Mouse (Mus musculus) inflammation-experienced regulatory T-cells, adult 16 weeks (primary cell): ENCODE measurements around the gene Eno1. TPM values are rescaled to one million over a fixed set of nuclear protein-coding genes. Genes with fewer than 3 reads are reported as not detected.

Source experiments
- polyA plus RNA-seq: library from polyadenylated mRNA; unstranded; fragments of 100-300 nt; shearing (Covaris generic); gene quantifications from one replicate; pipeline ENCODE4 v1.2.1, GENCODE M21; 2017

Gene Eno1
- polyA plus RNA-seq, result 1,082 TPM

DNA sequence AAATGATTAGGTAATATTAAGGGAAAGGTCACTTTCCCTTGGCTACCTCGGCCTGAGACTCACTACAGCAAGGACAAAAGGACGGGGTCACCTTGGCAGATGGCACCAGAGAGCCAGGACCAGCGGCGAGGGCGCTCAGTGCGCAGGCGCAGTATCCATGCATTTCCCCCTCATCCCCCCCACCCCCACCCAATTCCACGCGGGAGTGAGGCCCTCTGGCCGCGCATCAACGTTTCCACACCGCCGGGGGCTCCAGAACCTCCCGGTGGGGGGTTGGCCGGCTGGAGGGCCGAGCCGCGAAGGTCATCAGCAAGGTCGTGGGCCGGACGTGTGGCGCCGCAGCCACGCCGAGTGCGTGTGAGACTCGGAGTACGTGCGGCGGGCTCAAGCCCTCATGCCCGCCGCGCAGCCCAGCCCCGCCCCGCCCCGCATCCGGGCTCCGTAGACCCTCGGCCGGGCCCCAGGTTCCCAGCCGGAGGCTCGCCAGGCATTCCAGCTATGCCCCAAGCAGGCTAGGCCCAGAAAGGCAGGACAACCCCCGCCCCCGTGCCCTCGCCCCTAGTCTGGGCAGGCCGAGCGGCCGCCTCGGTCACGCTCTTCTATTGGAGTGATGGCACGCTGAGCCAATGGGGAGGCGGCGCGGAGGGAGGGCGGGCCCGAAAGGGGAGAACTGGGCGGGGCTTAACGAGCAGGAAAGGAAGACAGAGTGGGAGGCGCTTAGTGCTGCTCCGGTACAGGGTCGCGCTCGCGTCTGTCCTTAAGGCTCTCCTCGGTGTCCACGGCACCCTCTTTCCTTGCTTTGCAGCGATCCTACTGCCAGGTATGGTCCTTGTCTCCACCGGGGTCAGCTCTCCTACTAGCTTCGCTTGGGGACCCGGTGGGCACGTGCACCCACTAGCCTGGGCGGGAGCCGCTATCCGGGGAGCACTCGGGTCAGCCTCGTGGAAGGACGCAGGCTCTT lies at the start of gene Eno1:
TSS of gene Eno1 (plus strand) at position 201 of the 961 bp plus-strand sequence.

DNA sequence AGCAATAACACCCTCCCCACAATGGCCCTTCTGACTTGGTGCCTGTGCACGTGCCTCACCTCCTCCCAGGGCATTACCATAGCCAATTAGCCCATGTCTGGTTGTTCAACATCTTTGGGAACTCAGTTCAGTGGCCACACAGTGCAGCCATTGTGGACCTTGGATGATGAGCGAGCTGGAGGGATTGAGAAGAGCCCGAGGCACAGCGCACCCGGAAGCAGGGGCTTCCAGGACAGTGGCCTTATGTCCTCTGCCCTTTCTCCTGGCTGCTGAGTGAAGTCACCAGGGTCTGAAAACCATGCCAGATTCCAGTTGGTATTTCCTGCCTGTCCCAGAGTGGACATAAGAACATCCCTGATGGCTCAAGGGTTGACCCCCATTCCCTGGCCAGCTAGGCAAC lies 35.3 kb upstream of the Eno1 start, which contains the start of gene Car6:
TSS of gene Car6 (minus strand) at position 101 of the 400 bp plus-strand sequence.

DNA sequence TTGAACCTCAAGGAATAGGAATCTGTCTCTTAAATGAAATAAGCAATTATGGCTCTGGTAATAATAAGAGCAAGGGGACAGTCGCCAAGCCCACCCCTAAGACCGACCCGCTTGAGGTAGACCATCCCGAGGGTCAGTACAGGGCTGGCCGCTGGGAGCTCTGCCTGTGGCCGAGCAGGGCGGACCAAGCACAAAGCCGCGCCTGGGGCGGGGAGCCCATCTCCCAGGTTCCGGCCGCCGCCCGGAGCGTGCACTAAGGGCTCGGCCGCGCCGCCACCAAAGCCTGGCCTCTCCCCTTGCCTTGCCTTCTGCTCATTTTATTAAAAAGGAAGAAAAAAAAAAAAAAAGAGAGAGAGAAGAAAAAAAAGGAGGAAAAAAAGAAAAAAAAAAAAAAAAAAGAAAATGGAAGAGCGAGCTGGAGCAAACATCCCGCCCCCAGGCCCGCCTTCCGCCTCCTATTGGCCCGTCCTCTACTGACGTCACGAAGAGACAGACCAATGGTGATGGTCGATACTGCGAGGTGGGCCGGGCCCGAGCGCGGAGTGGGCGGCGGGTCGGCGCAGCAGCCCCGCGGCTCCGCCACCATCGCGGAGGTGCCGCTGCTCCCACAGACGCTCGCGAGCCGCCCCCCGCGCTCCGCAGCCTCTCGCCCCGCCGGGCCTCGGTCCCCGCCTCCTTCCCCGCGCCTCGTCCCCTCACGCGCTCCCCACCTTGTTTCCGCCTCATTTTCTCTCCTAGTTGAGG lies 44.7 kb downstream of the Eno1 start, which contains the start of gene Rere:
TSS of gene Rere (plus strand) at position 629 of the 744 bp plus-strand sequence.

Other genes with a start within 250 kb of the Eno1 start
- gene H6pd, start 227.7 kb upstream of the Eno1 start, polyA plus RNA-seq, result 2.7 TPM
- gene Gpr157, start 149.4 kb upstream of the Eno1 start, polyA plus RNA-seq, result 0.26 TPM
- gene Slc2a5, start 117.4 kb upstream of the Eno1 start, polyA plus RNA-seq, result not detected
- gene Slc2a7, start 87.7 kb upstream of the Eno1 start, polyA plus RNA-seq, result not detected
- gene Car6, start 35.4 kb upstream of the Eno1 start, polyA plus RNA-seq, result not detected
- 24.0 TPM for gene Rere, start 44.9 kb downstream of the Eno1 start, polyA plus RNA-seq